Mouse (Mus musculus): ENCODE measurements around the gene Gcdh. TPM values are rescaled to one million over a fixed set of nuclear protein-coding genes. Genes with fewer than 3 reads are reported as not detected.
A peak's percentile ranks its signal among the peaks of the same experiment; 100 is the strongest.

The Gcdh gene
- total and polyA plus RNA-seq, 2 experiments, result 560 to 2,081 TPM

DNA sequence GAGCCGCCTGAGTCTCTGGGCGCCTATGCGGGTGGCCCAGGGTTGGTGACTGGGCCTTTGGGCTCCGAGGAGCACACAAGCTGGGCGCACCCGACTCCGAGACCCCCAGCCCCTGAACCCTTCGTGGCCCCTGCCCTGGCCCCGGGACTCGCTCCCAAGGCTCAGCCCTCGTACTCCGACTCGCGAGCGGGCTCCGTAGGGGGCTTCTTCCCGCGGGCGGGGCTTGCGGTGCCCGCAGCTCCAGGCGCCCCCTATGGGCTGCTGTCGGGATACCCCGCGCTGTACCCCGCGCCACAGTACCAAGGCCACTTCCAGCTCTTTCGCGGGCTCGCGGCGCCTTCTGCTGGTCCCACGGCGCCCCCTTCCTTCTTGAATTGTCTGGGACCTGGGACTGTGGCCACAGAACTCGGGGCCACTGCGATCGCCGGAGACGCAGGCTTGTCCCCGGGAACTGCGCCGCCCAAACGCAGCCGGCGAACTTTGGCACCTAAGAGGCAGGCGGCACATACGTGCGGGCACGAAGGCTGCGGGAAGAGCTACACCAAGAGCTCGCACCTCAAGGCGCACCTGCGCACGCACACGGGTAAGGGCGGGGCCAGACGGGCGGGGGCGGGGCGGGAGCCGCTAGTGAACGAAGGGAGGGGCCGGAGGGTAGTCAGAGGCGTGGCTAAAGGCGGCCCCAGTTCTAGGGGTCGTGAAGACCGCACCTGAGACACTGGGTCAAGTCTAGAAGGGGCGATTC lies 9.4 kb upstream of the Gcdh start:
- DNase-seq (ENCODE audit: extremely low read depth, low read depth, low spot score), result peak; percentile 73
- Histone ChIP-seq H3K36me3 (ENCODE audit: control insufficient read depth, insufficient read depth, low read length) (no peaks in the 10 kb centered on the region), H3K79me2 (ENCODE audit: control insufficient read depth, insufficient read depth, low read length) (no peaks in the 10 kb centered on the region), H3K27me3 (ENCODE audit: control insufficient read depth, insufficient read depth, low read length) (no peaks in the 10 kb centered on the region), H3K4me1 (ENCODE audit: control insufficient read depth, insufficient read depth, low read length) (peaks cover 3% of the 10 kb centered on the region), H3K9ac (ENCODE audit: low read depth, low read length) (peak overlapping the region; percentile 88), H3K4me3 (ENCODE audit: insufficient read depth, low read depth, low read length) (peak overlapping the region; percentile 94), H3K27ac (replicated peaks; ENCODE audit: insufficient read depth, low read depth, low read length) (peak overlapping the region; percentile 65)
- WGBS, result under 1% methylated on average over 68 of the region's 68 CpGs
- TF ChIP-seq CTCF (IDR thresholded peaks at IDR 0.05; ENCODE audit: low read depth, low read length), result peak; percentile 86
- TF ChIP-seq POLR2A (IDR thresholded peaks at IDR 0.05; ENCODE audit: extremely low read depth, insufficient read depth, low read length), result no peak

- DNase-seq (ENCODE audit: extremely low read depth, low read depth, low spot score), result no peak
- H3K4me1 ChIP-seq (ENCODE audit: control insufficient read depth, insufficient read depth, low read length), result peaks cover 3% of the 10 kb centered on the region
- H3K9ac ChIP-seq (ENCODE audit: low read depth, low read length), result peak overlapping the region; percentile 88
- H3K27ac ChIP-seq (replicated peaks; ENCODE audit: insufficient read depth, low read depth, low read length), result peak overlapping the region; percentile 46; the same call in 1 of the 2 replicates
- no peaks in the 10 kb centered on the region for H3K36me3 ChIP-seq (ENCODE audit: control insufficient read depth, insufficient read depth, low read length)
- WGBS, result 7% methylated on average over 24 of the region's 24 CpGs
- TF ChIP-seq POLR2A (IDR thresholded peaks at IDR 0.05; ENCODE audit: extremely low read depth, insufficient read depth, low read length) (no peak), CTCF (IDR thresholded peaks at IDR 0.05; ENCODE audit: low read depth, low read length) (no peak)
- H3K4me3 ChIP-seq (ENCODE audit: insufficient read depth, low read depth, low read length), result peak overlapping the region; percentile 94
- H3K79me2 ChIP-seq (ENCODE audit: control insufficient read depth, insufficient read depth, low read length), result no peaks in the 10 kb centered on the region
- H3K27me3 ChIP-seq (ENCODE audit: control insufficient read depth, insufficient read depth, low read length), result no peaks in the 10 kb centered on the region
Measured at GRCm38 (mm10) chr8:84902367-84902919, 8.7 kb upstream of the Gcdh start.

DNA sequence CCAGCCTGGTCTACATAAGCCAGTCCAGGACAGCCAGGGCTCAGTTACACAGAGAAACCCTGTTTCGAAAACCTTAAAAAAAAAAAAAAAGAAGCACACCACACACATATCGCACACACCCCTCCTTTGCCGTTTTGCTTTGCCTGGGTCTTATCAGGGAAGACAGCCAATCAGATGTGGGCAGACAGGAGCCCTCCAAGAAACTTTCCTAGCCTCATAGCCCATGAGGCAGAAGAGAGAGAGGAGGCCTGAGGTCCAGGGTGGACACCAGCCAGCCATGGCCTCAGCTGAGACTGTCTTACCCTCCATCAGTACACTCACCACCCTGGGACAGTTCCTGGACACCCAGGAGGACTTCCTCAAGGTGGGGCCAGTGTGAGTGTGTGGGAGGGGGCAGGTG lies 8.0 kb upstream of the Gcdh start, which contains the start of gene Klf1:
Gene Klf1 (plus strand): TSS at position 177 of the 400 bp plus-strand sequence.
- peak within 1 kb of the TSS; percentile 94 for H3K4me3 ChIP-seq (ENCODE audit: insufficient read depth, low read depth, low read length)
- H3K79me2 ChIP-seq (ENCODE audit: control insufficient read depth, insufficient read depth, low read length), result no peaks in the 10 kb centered on the region
- peaks cover 3% of the 10 kb centered on the region for H3K4me1 ChIP-seq (ENCODE audit: control insufficient read depth, insufficient read depth, low read length)
- peak within 1 kb of the TSS; percentile 88 for H3K9ac ChIP-seq (ENCODE audit: low read depth, low read length)
- TF ChIP-seq POLR2A (IDR thresholded peaks at IDR 0.05; ENCODE audit: extremely low read depth, insufficient read depth, low read length), result no peak
- no peak for TF ChIP-seq CTCF (IDR thresholded peaks at IDR 0.05; ENCODE audit: low read depth, low read length)
- no peaks in the 10 kb centered on the region for H3K36me3 ChIP-seq (ENCODE audit: control insufficient read depth, insufficient read depth, low read length)
- peak within 1 kb of the TSS; percentile 46 for H3K27ac ChIP-seq (replicated peaks; ENCODE audit: insufficient read depth, low read depth, low read length)
- no peaks in the 10 kb centered on the region for H3K27me3 ChIP-seq (ENCODE audit: control insufficient read depth, insufficient read depth, low read length)
- no peak for DNase-seq (ENCODE audit: extremely low read depth, low read depth, low spot score)
- 83% methylated on average over 3 of the region's 3 CpGs for whole genome bisulfite sequencing

GRCm38 (mm10) chr8:84901071-84901470 lies 7.3 kb upstream of the Gcdh start:
- Histone ChIP-seq H3K9ac (ENCODE audit: low read depth, low read length) (no peak overlapping the region), H3K27ac (replicated peaks; ENCODE audit: insufficient read depth, low read depth, low read length) (no peak overlapping the region), H3K79me2 (ENCODE audit: control insufficient read depth, insufficient read depth, low read length) (no peaks in the 10 kb centered on the region), H3K4me1 (ENCODE audit: control insufficient read depth, insufficient read depth, low read length) (peaks cover 3% of the 10 kb centered on the region), H3K36me3 (ENCODE audit: control insufficient read depth, insufficient read depth, low read length) (no peaks in the 10 kb centered on the region), H3K27me3 (ENCODE audit: control insufficient read depth, insufficient read depth, low read length) (no peaks in the 10 kb centered on the region), H3K4me3 (ENCODE audit: insufficient read depth, low read depth, low read length) (no peak overlapping the region)
- TF ChIP-seq CTCF (IDR thresholded peaks at IDR 0.05; ENCODE audit: low read depth, low read length) (no peak), POLR2A (IDR thresholded peaks at IDR 0.05; ENCODE audit: extremely low read depth, insufficient read depth, low read length) (no peak)
- no peak for DNase-seq (ENCODE audit: extremely low read depth, low read depth, low spot score)
- whole genome bisulfite sequencing, result 83% methylated on average over 4 of the region's 4 CpGs

DNA sequence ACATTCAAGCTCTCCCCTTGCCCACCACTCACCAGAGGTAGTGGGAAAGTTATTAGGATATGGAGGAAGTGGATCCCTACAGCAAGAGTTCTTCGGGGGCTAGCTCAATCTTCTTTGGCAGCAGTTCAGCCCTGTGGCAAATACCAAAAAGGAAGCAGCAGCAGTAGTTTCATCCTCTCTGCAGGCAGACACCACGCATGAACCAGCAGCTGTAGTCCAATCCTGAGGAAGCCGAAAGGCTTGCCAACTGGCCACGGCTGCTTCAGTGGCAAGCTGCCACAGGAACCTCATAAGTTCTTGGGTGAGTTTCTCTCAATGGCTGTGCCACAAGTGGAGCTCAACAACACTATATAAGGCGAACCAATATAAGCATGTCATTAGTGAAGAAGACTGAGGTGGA lies 2.2 kb upstream of the Gcdh start:
- H3K27me3 ChIP-seq (ENCODE audit: control insufficient read depth, insufficient read depth, low read length), result no peaks in the 10 kb centered on the region
- H3K9ac ChIP-seq (ENCODE audit: low read depth, low read length), result no peak overlapping the region
- peaks cover 5% of the 10 kb centered on the region; the same call in 1 of the 2 replicates for H3K4me1 ChIP-seq (ENCODE audit: control insufficient read depth, insufficient read depth, low read length)
- peak; percentile 59 for DNase-seq (ENCODE audit: extremely low read depth, low read depth, low spot score)
- WGBS, result 47% methylated on average over 5 of the region's 5 CpGs
- TF ChIP-seq POLR2A (IDR thresholded peaks at IDR 0.05; ENCODE audit: extremely low read depth, insufficient read depth, low read length), result no peak
- no peak for TF ChIP-seq CTCF (IDR thresholded peaks at IDR 0.05; ENCODE audit: low read depth, low read length)
- H3K4me3 ChIP-seq (ENCODE audit: insufficient read depth, low read depth, low read length), result no peak overlapping the region
- no peak overlapping the region for H3K27ac ChIP-seq (replicated peaks; ENCODE audit: insufficient read depth, low read depth, low read length)
- peaks cover 6% of the 10 kb centered on the region for H3K36me3 ChIP-seq (ENCODE audit: control insufficient read depth, insufficient read depth, low read length)
- H3K79me2 ChIP-seq (ENCODE audit: control insufficient read depth, insufficient read depth, low read length), result peaks cover 3% of the 10 kb centered on the region; the same call in 1 of the 2 replicates

All from liver, adult 2 months (tissue).